Mouse (Mus musculus): ENCODE results near the gene C1qtnf9.

C1qtnf9 gene

DNA sequence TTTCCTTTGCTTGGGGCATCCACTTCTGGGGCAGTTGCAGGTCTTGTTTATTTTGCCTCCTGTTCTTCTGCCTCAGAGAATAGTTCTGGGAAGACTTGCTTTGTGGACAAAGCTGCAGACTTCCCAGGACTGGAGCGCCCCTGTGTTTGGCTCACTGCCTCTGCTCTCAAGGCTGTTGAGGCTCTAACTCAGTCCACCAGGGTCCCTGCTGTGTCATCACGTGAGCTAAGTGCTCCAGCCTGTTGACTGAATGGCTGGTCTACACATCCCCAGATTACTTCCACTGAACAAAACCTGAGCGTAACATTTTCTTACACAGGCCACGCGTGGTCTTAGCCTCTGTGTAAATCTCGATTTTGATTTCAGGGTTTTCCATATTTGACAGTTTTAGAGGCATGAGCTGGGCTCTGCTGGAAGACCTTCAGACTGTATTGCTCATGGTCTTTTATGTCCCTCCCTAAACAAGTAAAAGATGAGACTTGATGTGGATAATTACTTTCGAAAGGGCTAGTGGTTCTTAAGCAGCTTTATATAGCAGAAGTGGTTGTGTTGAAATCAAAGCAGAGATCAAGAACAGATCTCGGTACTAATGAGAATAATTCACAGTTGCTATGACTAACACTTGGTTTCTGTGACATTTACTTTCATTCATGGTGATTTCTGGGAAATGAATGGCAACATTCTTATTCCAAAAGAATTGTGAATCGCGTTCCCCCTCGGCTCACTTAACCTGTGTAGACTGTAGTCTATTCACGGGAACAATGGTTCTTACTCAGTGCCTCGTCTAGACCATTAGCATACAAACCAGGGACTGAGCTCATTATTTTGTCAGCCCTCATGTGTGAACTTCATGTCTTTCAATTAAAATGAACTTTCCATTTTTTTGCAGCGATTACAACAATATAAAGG lies 14.8 kb upstream of the C1qtnf9 start:
- DNase-seq = no peak

GRCm38 (mm10) chr14:60753801-60754126 lies 14.2 kb upstream of the C1qtnf9 start:
- DNase-seq = no peak

GRCm38 (mm10) chr14:60754656-60755055 lies 13.3 kb upstream of the C1qtnf9 start:
- no peak for DNase-seq

- DNase-seq = no peak
Observed at GRCm38 (mm10) chr14:60756271-60756670, 11.7 kb upstream of the C1qtnf9 start.

DNA sequence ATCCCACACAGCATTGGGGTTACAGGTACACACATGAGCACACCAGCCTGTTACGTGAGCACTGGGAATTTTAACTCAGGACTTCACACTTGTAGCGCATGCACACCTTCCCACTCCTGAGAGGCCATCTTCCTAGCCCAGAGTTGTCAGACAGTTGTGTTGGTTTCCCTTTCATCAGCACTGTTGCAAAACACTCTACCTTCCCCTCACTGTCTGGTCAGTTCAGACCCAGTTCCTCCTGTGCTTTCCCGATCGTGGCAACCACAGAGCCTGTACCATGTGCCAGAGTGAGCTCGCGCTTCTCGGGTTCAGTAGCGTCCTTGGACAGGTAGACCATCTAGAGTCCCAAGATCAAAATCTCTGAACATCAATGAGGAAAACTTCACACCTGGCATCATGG lies 10.7 kb upstream of the C1qtnf9 start:
- no peak for DNase-seq

- DNase-seq = no peak
Observed at GRCm38 (mm10) chr14:60757722-60758121, 10.2 kb upstream of the C1qtnf9 start.

- DNase-seq = no peak
Observed at GRCm38 (mm10) chr14:60759097-60759496, 8.8 kb upstream of the C1qtnf9 start.

DNA sequence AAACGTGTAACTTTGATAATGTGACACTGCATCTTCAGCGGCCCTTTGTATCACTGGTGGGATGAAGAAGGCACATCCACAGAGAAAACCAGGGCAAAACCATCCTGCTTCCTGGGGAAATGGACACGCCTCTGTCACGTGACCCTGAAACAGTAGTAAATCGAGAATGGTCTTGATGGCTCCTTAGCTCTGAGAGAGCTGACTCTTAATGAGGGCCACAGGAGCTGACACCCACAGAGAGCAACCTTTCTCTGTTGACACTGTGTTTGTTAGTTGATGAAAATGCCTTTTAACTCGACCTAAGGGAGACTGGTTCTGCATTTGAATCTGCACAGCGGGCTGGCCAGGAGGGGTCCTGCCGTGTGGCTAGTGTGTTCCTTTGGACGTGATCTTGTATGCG lies 6.1 kb upstream of the C1qtnf9 start:
- DNase-seq = no peak

- no peak for DNase-seq
Observed at GRCm38 (mm10) chr14:60762754-60763153, 5.2 kb upstream of the C1qtnf9 start.

GRCm38 (mm10) chr14:60763746-60764145 lies 4.2 kb upstream of the C1qtnf9 start:
- DNase-seq = no peak

DNA sequence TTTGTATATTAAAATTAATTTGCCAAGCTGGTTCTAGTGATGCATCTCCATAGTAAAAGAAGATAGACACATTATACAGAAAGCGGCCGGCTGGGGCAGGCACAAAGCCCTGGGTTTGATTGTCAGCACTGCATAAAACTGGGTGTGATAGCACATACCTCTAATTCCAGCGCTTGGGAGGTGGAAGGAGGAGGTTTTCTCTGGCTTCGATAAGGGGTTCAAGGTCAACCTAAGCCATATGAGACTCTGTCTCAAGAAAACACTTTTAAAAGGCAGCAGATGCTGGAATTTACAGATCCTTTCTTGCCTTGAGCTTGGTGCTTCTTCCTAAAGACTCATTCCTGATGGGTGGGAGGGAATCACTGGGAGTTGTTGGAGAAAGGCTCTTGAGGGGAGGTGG lies 3.4 kb upstream of the C1qtnf9 start:
- no peak for DNase-seq

DNA sequence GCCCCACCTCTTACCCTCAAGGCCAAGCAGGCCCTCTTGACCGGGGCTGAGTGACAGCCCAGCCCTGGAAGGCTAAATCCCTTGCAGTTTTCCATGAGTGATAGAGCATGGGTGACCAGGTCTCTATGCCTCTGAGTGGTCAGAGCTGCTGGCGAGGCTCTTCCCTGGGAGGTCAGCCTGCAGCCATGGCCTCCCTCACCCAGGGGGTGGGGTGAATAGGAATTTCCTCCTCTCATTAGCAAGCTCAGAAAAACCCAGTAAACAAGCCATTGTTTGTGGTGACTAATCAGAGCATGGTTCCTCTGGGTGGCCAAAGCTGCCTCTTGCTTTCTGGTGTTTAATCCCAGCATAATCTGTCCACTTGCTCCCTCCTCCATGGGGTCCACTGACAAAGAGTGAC lies 2.9 kb upstream of the C1qtnf9 start:
- DNase-seq = no peak

GRCm38 (mm10) chr14:60769340-60769739 lies 1.4 kb downstream of the C1qtnf9 start:
- DNase-seq = no peak

DNA sequence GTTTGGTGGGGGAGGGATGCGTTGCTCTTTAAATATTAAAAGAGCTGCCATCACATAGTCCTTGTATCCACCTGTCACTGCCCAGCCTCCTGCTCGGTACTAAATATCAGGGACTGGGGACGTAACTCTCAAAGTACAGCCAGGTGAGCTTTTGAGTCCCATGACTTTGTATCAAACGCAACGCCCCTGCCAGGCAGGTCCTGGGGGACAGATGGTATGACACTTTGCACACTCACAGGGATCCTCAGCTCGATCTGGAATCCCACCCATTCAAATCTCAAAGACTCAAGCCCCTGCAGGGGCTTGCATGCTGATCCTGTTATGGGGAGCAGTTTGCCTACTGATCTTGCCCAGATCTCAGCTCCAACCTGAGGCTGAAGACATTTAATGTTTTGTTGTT lies 2.7 kb downstream of the C1qtnf9 start:
- no peak for DNase-seq

DNA sequence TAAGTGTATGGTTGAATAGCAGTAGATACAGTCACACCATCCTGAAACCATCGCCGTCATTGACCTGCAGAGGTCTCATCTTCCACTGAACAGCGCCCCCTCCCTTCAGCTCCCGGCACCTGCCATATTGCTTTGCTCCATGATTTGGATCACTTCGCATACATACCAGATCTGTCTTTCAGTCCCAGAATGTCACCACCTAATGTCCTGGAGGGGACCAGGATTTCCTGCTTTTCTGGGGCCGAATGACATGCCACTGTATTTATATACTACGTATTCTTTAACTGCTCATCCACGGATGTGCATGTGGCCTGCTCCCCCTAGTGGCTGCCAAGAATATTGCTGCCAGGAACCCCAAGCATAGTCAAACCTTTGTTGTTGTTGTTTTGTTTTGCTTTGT lies 3.1 kb downstream of the C1qtnf9 start:
- peak; percentile 56 for DNase-seq

DNA sequence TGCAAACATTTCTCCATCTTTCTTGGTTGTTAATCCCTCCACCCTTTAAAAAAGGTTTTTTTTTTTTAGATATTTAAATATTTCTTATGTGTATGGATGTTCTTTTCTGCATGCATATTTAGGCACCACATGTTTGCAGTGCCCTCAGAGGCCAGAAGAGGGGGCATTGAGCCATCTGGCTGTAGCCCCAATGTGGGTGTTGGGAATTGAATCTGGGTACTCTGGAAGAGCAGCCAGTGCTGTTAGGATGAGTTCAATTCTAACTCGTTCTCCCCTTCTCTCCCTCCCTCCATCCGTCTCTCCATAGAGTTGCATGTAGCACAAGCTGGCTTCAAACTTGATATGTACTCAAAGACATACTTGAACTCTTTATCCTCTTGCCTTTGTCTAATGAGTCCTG lies 5.5 kb downstream of the C1qtnf9 start:
- no peak for DNase-seq

DNA sequence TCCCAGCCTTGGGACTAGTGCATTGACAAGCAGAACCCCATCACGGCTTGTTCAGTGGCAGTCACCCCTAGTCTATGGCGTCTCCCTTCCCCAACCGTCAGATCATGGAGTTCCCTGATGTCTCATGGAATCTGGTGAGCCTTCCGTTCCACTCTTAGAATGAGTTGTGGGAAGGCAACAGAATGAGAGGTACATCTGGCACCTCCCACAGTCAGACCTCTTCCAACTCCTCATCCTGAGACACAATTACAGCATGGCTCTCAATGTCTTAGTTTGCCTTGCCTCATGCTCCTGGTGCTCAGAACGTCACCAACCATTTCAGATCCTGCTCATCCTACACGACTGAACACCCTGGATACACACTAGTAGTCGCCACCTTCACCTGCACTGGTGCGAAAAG lies 8.6 kb downstream of the C1qtnf9 start:
- no peak for DNase-seq

DNA sequence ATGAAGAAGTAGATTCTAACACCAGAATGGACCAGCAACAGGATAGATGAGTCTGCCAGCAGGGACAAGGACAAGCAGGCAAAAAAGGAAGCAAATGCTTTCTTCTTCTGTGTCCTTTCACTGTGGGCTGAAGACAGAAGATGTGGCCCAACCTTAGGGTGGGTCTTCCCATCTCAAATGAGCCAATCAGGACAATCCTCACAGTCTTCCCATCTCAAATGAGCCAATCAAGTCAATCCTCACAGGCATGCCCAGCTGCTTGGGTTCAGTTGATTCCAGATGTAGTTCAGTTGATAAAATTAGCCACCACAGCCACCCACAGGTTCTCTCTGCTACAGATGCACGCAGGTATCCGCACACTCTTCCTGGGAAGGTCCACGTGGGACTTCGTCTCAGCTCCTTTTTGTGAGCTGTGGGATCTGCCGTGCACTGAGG lies 9.6 kb downstream of the C1qtnf9 start:
- DNase-seq = no peak

DNA sequence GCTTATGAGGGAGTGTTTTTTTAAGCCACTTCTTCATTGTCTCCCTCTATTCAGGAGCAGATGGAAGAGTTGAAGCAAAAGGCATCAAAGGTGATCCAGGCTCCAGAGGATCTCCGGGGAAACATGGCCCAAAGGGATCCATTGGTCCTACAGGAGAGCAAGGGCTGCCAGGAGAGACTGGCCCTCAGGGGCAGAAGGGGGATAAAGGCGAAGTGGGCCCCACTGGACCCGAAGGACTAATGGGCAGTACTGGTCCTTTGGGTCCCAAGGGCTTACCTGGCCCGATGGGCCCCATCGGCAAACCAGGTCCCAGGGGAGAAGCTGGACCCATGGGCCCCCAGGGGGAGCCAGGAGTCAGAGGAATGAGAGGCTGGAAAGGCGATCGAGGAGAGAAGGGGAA lies 11.3 kb downstream of the C1qtnf9 start:
- no peak for DNase-seq

DNA sequence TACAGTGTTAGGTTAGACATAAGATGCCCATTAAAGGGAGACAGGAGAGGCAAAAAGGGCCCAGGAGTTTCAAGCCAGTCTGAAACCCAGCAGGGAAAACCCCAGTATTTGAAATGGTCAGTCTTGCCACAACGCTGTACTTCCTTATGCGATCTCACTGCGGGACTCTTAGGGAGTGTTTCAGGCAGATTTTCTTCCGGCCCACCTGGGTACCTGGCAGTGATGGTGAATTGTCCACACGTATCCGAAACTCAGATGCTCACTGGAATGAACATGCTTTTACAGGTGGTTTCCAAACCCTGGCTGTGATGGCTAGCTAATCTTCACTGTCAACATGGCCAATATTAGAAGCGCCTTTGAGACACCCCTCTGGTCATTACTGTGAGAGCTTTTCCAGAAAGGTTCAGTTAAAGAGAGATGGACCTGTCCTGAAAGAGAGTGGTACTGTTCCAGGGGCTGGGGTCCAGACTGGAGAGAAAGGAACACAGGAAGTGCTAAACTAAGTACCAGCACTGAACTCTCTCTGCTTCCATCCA lies 14.3 kb downstream of the C1qtnf9 start:
- DNase-seq = no peak

- no peak for DNase-seq
Observed at GRCm38 (mm10) chr14:60783196-60783595, 15.3 kb downstream of the C1qtnf9 start.

- peak; percentile 90 for DNase-seq
Observed at GRCm38 (mm10) chr14:60784427-60785315, 16.7 kb downstream of the C1qtnf9 start, which contains the start of gene Mipep. TSS of gene Mipep (plus strand) at chr14:60784573.

DNA sequence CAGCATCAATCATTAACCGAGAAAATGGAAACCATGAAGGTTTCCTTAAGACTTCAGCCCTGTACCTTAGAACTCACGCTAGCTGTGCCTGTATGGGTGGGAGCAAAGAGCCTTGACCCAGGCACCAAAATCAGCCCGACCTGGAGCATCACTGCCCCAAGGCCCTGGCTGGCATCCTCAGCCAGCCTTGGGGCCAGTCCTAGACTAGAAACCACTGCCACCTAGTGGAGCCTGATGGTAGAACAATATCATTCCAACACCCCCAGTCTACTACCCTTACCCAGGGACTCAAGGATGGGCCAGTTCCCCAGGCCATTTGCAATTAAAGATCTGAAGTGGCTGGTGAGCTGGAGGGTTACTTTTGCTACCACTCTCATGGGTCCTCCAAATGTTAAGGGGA lies 22.2 kb downstream of the C1qtnf9 start:
- DNase-seq = peak; percentile 19

Data from right cerebral cortex, adult 18-20 months (tissue).